Mouse (Mus musculus) c-Kit-positive CD71-positive TER-119-negative erythroid progenitor cells, embryonic 14.5 days (primary cell): ENCODE data around the gene Edil3.

Source experiments
- DNase-seq: peaks from one replicate; pipeline ENCODE4 v3.0.0-alpha.2; 2013; ENCODE audit warnings: low read depth

Edil3 gene

DNA sequence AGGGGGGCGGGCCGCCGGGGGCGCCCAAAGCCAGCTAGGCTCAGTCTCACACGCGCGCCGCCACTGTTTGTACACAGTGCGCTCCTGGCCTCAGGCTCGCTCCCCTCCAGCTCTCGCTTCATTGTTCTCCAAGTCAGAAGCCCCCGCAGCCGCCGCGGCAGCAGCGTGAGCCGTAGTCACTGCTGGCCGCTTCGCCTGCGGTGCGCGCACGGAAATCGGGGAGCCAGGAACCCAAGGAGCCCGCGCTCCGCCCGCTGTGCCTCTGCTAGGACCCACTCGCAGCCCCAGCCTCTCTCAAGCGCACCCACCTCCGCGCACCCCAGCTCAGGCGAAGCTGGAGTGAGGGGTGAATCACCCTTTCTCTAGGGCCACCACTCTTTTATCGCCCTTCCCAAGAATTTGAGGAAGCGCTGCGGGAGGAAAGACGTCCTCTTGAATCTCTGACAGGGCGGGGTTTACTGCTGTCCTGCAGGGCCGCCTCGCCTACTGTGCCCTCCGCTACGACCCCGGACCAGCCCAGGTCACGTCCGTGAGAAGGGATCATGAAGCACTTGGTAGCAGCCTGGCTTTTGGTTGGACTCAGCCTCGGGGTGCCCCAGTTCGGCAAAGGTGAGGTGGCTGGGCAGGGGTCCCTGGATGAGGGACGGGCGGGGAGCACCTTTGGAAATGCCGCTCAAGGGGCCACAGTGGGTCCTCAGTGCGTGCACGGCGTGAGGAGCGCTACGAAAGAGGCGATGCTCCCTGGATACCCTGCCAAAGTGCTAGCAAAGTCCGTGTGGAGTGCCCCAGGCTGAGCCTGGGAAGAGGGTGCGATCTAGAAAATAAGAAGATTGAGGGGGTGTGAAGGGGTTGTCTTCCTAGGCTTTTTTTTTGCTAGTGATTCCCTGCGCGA is at the start of gene Edil3:
Edil3 (plus strand) TSS at position 33 of the 892 bp plus-strand sequence.
- DNase-seq = no peak

GRCm38 (mm10) chr13:88799186-88799585 is 22.1 kb upstream of the Edil3 start:
- no peak for DNase-seq

GRCm38 (mm10) chr13:88801006-88801405 is 20.3 kb upstream of the Edil3 start:
- no peak for DNase-seq

- no peak for DNase-seq
These were observed 15.4 kb upstream of the Edil3 start for GRCm38 (mm10) chr13:88805838-88806237.

DNA sequence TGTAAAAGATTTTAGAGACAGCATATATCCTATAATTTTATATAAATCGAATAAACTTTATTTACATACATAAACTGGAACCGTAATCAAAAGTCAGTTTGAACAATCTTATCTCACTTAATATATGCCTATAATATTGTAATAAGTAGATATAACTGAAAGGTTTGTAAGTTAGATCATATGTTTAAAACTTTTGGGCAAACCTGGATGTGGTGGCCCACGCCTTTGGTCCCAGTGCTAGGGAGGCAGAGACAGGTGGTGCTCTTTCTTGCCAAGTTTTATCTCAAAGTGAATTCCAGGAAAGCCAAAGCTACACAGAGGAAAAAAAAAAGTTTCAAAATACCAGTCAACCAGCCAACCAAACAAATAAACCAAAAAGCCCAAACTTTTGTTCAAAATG is 15.0 kb upstream of the Edil3 start:
- DNase-seq = no peak

GRCm38 (mm10) chr13:88810097-88810496 is 11.2 kb upstream of the Edil3 start:
- no peak for DNase-seq

DNA sequence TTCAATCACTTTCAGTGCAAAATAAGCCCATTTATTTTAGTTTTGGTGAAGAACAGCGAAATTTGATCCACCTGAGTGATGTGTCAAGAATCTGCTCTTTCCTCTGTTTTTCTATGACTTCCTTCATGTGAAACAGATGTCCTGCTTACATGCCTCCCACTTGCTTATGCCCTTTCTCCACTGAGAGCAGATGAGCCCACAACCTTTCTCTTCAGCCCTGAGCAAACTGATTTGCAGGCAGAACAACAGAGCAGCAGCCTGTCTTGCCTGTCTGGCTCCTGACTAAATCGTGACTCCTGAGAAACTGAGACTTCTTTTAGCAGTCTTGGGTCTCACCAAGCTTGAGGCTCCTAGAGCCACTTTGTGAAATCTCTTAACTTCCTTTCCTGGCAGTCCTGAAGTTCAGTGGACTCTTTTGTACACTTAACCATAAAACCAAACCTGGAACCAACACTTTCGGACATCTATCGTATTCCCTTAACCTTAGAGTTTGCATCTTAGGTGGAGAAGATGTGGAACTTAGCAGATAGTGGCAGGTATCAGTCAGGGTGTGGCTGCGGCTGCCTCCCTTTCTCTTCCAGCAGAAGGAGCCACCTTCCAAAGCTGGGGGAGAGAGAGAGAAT is 475 bp upstream of the Edil3 start:
- DNase-seq = no peak

- no peak for DNase-seq
These were observed 1.1 kb downstream of the Edil3 start for GRCm38 (mm10) chr13:88822332-88822895.

DNA sequence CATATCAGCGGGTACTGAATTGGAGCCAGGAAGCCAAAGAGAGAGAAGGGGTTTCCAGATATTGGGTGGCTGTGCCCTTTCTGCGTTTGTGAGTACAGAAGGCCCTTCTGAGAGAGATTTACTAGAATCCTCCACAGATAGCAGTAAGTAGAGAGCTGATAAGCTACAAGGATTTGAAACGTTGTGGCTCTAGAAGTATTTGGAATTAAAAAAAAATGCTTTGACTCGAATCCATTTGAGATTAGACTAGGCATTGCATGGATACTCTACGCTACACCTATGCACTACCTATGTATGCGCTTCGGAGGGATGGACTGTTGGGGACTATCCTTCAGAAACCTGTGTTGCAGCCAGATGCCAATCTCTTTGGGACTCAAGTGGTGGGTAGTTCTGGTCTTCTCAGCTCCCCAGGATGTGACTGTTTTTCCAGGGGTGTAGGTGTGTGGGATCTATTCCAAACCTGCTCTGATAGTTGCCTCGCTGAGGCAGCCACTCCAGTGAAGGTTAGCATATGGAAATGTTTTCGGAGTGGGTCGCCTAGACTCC is 1.8 kb downstream of the Edil3 start:
- no peak for DNase-seq

GRCm38 (mm10) chr13:88823522-88824419 is 2.5 kb downstream of the Edil3 start:
- DNase-seq = no peak

GRCm38 (mm10) chr13:88824441-88824840 is 3.2 kb downstream of the Edil3 start:
- no peak for DNase-seq

DNA sequence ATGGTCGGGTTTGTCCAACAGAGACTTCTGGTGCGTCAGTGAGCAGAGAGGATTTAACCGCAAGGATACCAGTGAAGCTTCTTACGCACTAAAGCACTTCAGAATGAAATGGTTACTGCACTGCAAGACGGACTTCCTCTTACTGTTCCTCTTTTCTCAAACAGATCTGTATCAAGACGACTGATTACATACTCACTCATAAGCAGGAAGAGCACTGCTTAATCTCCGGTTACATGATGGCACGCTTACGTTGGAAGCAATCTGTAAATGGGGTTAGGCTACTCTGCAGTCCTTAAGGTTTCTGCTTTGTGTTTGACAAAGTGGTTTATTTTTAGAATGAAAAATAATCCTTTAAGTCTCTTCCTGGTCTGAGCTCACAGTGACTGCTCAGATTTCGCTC is 7.1 kb downstream of the Edil3 start:
- DNase-seq = no peak

DNA sequence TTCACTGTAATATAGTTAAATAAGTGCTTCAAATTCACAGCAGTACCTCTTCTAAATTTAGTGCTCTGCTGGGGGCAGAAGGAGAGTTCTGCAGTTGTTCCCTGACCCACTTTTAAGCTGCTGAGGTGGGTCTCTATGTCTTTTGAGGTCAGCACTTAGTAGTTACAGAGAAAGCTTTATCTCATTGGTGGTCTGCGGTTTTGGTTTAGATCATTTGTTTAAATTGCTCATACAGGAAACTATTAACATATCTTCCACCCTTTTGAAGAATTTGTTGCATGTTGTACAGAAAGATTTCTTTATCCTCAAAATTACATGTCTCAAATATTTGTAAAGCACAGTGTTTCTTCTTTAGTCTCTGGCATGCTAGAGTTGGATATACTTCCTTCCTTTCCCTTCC is 12.5 kb downstream of the Edil3 start:
- DNase-seq = no peak

DNA sequence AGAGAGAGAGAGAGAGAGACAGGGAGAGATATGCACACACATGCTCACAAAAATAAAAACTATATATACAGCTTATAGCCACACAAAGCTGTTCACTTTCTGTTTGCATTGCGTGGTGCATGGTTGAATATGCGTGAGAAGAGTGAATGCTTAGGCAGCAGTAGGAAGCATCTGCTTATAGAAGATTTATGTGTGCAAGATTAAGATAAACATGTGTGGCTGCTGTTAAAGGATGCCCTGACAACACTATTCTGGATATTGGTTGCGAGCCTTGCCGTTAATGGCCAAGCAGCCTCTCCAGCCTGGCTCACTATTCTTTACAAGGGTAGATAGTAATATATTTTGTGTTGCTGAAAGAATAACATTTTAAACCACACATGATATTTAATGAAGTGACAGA is 28.5 kb downstream of the Edil3 start:
- DNase-seq = no peak

- DNase-seq = no peak
These were observed 58.7 kb downstream of the Edil3 start for GRCm38 (mm10) chr13:88879960-88880359.

DNA sequence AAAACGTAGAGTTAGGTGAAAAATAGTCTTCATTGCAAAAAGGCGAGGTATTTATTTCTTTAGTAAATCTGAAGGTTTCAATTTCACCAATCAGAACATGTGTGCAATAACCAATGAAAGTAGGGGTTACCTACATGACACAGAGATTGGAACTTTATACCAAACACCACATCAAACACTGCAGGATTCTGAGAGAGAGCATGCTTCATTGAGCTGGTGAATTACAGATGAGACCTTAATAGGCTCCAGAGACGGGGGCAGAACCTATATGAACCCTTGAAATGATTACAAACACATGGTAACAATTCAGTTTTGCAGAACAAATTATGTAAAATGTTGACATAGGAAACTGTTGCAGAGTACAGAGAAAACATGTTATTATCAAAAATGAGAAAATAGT is 69.5 kb downstream of the Edil3 start:
- DNase-seq = no peak

DNA sequence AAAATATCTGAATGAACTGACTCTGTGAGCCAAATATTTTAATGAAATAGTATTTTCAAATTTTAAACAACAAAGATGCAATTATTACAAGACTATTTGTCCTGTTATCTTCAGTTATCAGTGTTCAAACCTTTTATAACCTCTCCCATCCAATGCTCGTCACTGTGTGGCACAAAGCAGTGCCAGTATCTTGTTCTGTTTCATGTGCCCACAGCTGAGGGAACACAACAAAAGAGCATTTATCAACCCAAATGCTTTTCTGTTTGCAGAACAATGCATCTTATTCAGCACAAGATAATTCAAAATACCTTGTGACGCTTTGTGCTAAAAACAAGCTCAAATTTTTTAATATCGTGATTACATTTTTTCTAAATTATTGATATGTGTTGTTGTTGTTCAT is 78.8 kb downstream of the Edil3 start:
- no peak for DNase-seq

DNA sequence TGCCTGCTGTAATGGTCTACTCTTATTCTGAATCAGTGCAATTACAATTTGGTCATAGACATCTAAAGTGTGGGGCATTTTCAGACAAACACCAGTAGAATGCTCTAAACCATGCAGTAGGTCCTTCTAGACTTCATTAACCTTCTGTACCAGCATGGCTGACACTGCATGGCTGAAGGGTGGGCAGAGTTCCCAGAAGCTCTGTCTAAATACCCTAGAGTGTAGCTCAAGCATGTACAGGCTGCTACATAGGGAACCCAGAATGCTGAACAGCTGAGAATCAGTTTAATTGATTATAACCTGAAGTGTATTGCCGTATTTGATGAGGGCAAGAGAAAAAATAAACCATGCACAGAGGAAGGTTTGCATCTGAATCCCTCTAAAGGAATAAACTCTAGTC is 86.1 kb downstream of the Edil3 start:
- no peak for DNase-seq

GRCm38 (mm10) chr13:88908187-88908586 is 86.9 kb downstream of the Edil3 start:
- no peak for DNase-seq

- no peak for DNase-seq
These were observed 95.2 kb downstream of the Edil3 start for GRCm38 (mm10) chr13:88916503-88916902.

DNA sequence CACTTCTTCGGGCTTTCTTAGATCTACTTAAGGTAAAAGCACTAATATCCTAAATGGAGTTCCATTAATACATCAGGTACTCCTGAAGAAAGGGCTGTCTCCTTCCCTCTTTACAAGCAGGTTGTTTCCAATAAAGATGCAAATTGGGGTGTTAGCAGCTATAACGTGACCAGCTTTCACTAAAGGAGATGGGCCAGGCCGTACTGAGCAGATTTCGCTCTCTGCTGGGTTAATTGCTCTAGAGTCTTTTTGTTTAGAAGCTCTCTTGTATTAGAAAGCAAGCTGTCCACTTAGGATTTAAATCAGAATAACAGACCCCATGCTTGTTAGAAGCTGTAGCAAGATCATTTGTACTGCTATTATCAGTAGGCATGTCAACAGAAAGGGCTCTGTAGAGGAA is 108.4 kb downstream of the Edil3 start:
- DNase-seq = no peak

- no peak for DNase-seq
These were observed 117.3 kb downstream of the Edil3 start for GRCm38 (mm10) chr13:88938564-88938963.
